Mouse (Mus musculus): ENCODE measurements around the gene 1700007K13Rik. TPM values are rescaled to one million over a fixed set of nuclear protein-coding genes. Genes with fewer than 3 reads are reported as not detected.
A peak's percentile ranks its signal among the peaks of the same experiment; 100 is the strongest.
"Not testable (repeated sequence)": the region's sequence is repeated elsewhere in the genome, so short reads cannot be mapped to it uniquely, and the experiment has no call there.

1700007K13Rik gene
- 0.42 and 0.99 TPM in 2 replicates for polyA plus RNA-seq (2014; fragmentation: Nextera tagmentation; extraction: Ambion mirVana)

GRCm38 (mm10) chr2:28465836-28466518 lies at the start of gene 1700007K13Rik:
TSS of gene 1700007K13Rik (minus strand) at chr2:28466332.
- WGBS = 4% methylated on average over 25 of the region's 25 CpGs
- H3K4me3 ChIP-seq (ENCODE audit: low read depth, low read length) = 0 out of 2 replicates have a peak within 1 kb of the TSS, but pooled peaks have one; percentile 6
- H3K27ac ChIP-seq (ENCODE audit: low read depth, low read length) = no peak within 1 kb of the TSS
- H3K4me1 ChIP-seq (ENCODE audit: control insufficient read depth, insufficient read depth, low read length) = peaks cover 7% of the 10 kb centered on the region; the same call in 1 of the 2 replicates
- H3K9me3 ChIP-seq (ENCODE audit: control insufficient read depth, low read length) = no peaks in the 10 kb centered on the region
- ATAC-seq (ENCODE audit: insufficient read depth, low FRiP score, low TSS enrichment) (peak; percentile 53; the same call in 1 of the 2 replicates), DNase-seq (ENCODE audit: low spot score) (peak; percentile 74)
- H3K36me3 ChIP-seq (ENCODE audit: control insufficient read depth, insufficient read depth, low read length) = peaks cover 10% of the 10 kb centered on the region
- H3K27me3 ChIP-seq (ENCODE audit: control insufficient read depth, insufficient read depth, low read length) = no peaks in the 10 kb centered on the region
- peak within 1 kb of the TSS; percentile 49 for H3K4me2 ChIP-seq (ENCODE audit: low read depth)
- peak within 1 kb of the TSS; percentile 47 for H3K9ac ChIP-seq (ENCODE audit: low read length)

DNA sequence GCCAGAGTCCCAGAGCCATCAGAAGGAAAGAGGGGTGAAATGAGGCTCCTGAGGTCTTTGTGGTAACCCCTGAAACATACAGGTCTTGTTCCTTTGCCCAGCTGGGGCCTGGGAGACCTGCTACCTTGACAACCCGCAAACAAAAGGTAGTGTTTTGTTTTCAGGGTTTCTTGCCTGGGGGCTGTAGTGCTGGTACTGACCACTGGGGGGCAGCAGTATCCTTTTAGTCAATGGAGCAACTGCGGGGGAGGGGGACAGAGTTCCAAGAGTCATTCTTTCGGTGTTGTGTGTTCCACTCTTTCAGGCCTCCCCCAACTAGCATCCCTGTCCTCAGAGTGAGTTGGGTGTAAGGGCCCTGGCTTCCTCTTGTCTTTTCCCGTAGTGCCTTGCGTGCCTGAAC lies 48.4 kb upstream of the 1700007K13Rik start:
- no peaks in the 10 kb centered on the region for H3K9me3 ChIP-seq (ENCODE audit: control insufficient read depth, low read length)
- H3K4me2 ChIP-seq (ENCODE audit: low read depth) = peak overlapping the region; percentile 94
- peak overlapping the region; percentile 95 for H3K9ac ChIP-seq (ENCODE audit: low read length)
- no peak for ATAC-seq (ENCODE audit: insufficient read depth, low FRiP score, low TSS enrichment)
- H3K27me3 ChIP-seq (ENCODE audit: control insufficient read depth, insufficient read depth, low read length) = no peaks in the 10 kb centered on the region
- no peaks in the 10 kb centered on the region for H3K36me3 ChIP-seq (ENCODE audit: control insufficient read depth, insufficient read depth, low read length)
- DNase-seq (ENCODE audit: low spot score) = peak; percentile 86
- no peak overlapping the region for H3K27ac ChIP-seq (ENCODE audit: low read depth, low read length)
- H3K4me3 ChIP-seq (ENCODE audit: low read depth, low read length) = peak overlapping the region; percentile 82
- peaks cover 12% of the 10 kb centered on the region for H3K4me1 ChIP-seq (ENCODE audit: control insufficient read depth, insufficient read depth, low read length)
- 15% methylated on average over 5 of the region's 5 CpGs for WGBS

DNA sequence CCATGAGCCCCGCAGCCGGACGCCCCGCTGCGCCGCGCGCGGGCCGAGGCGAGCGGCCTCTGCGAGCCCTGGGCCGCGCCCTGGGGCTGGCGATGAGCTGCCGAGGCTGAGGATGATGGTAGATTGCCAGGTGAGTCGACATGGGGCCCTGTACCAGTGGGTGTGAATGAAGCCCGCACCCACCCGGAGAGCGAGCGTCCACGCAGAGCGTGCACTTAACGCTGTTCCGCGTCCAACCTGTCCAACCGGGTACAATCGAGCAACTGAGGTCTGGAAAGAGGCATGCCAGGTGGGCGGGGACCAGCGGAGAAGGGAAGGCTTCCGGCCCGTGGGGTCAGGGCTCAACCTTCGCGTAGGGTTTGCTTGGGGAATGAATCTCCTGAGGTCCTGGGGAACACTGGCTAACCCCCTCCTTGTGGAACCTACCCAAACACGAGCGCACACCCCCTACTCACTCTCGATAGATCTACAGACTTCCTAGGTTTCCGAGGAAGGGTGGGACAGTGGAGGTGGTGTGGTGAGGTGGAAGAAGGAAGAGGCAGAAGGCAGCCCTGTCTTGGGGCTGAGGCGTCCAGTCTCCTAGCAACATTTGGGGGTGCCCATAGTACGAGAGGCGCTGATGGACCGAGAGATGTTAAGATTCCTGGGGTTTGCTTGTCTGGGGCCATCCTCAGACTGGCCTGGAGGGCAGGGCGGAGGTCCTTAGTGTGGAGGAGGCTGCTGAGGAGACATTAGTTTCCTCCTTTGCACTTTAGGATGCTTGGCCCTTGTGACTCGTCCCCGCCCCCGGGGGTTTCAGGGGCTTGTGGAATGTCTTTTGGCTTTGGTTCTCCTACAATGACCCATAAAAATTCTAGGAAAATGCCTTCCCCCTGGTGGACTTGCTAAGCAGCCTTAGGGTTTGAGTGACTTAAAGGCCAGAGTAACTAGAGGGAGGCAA lies 47.6 kb upstream of the 1700007K13Rik start:
- Histone ChIP-seq H3K4me2 (ENCODE audit: low read depth) (peak overlapping the region; percentile 94), H3K9ac (ENCODE audit: low read length) (peak overlapping the region; percentile 95), H3K9me3 (ENCODE audit: control insufficient read depth, low read length) (no peaks in the 10 kb centered on the region), H3K27me3 (ENCODE audit: control insufficient read depth, insufficient read depth, low read length) (no peaks in the 10 kb centered on the region), H3K4me1 (ENCODE audit: control insufficient read depth, insufficient read depth, low read length) (peaks cover 12% of the 10 kb centered on the region), H3K4me3 (ENCODE audit: low read depth, low read length) (peak overlapping the region; percentile 82), H3K36me3 (ENCODE audit: control insufficient read depth, insufficient read depth, low read length) (no peaks in the 10 kb centered on the region), H3K27ac (ENCODE audit: low read depth, low read length) (peak overlapping the region; percentile 75)
- WGBS = 5% methylated on average over 44 of the region's 47 CpGs
- peak; percentile 32 for ATAC-seq (ENCODE audit: insufficient read depth, low FRiP score, low TSS enrichment)
- peak; percentile 59 for DNase-seq (ENCODE audit: low spot score)

GRCm38 (mm10) chr2:28512798-28513401 lies 46.8 kb upstream of the 1700007K13Rik start, which contains the start of gene Ralgds:
TSS of gene Ralgds (plus strand) at chr2:28513125.
- peak; percentile 33; the same call in 1 of the 2 replicates for ATAC-seq (ENCODE audit: insufficient read depth, low FRiP score, low TSS enrichment)
- WGBS = 0% methylated on average over 19 of the region's 71 CpGs

DNA sequence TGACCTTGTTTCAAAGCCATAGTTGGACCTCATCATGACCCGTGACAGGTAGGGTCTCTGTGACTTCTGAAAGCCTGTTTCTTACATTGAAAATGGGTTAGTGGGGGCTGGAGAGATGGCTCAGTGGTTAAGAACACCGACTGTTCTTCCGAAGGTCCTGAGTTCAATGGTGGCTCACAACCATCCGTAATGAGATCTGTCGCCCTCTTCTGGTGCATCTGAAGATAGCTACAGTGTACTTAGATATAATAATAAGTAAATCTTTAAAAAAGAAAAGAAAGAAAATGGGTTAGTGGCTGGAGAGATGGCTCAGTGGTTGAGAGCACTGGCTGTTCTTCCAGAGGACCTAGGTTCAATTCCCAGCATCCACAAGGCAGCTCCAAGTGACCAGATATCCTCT lies 45.5 kb upstream of the 1700007K13Rik start:
- H3K4me3 ChIP-seq (ENCODE audit: low read depth, low read length); H3K9me3 ChIP-seq (ENCODE audit: control insufficient read depth, low read length); H3K4me2 ChIP-seq (ENCODE audit: low read depth); ATAC-seq (ENCODE audit: insufficient read depth, low FRiP score, low TSS enrichment); H3K27me3 ChIP-seq (ENCODE audit: control insufficient read depth, insufficient read depth, low read length); H3K27ac ChIP-seq (ENCODE audit: low read depth, low read length); H3K9ac ChIP-seq (ENCODE audit: low read length); H3K36me3 ChIP-seq (ENCODE audit: control insufficient read depth, insufficient read depth, low read length); DNase-seq (ENCODE audit: low spot score): not testable (repeated sequence)
- 51% methylated on average over 5 of the region's 5 CpGs for WGBS
- H3K4me1 ChIP-seq (ENCODE audit: control insufficient read depth, insufficient read depth, low read length) = peaks cover 12% of the 10 kb centered on the region

More at GRCm38 (mm10) chr2:28512798-28513401, 46.8 kb upstream of the 1700007K13Rik start, which contains the start of gene Ralgds:
- H3K4me3 ChIP-seq (ENCODE audit: low read depth, low read length) = peak within 1 kb of the TSS; percentile 82
- no peaks in the 10 kb centered on the region for H3K27me3 ChIP-seq (ENCODE audit: control insufficient read depth, insufficient read depth, low read length)
- peak within 1 kb of the TSS; percentile 75 for H3K27ac ChIP-seq (ENCODE audit: low read depth, low read length)
- peak; percentile 81 for DNase-seq (ENCODE audit: low spot score)
- H3K36me3 ChIP-seq (ENCODE audit: control insufficient read depth, insufficient read depth, low read length) = no peaks in the 10 kb centered on the region
- peak within 1 kb of the TSS; percentile 94 for H3K4me2 ChIP-seq (ENCODE audit: low read depth)
- H3K9ac ChIP-seq (ENCODE audit: low read length) = peak within 1 kb of the TSS; percentile 95
- H3K9me3 ChIP-seq (ENCODE audit: control insufficient read depth, low read length) = no peaks in the 10 kb centered on the region
- peaks cover 12% of the 10 kb centered on the region for H3K4me1 ChIP-seq (ENCODE audit: control insufficient read depth, insufficient read depth, low read length)

GRCm38 (mm10) chr2:28506291-28506690 lies 40.2 kb upstream of the 1700007K13Rik start:
- 80% methylated on average over 6 of the region's 6 CpGs for WGBS

DNA sequence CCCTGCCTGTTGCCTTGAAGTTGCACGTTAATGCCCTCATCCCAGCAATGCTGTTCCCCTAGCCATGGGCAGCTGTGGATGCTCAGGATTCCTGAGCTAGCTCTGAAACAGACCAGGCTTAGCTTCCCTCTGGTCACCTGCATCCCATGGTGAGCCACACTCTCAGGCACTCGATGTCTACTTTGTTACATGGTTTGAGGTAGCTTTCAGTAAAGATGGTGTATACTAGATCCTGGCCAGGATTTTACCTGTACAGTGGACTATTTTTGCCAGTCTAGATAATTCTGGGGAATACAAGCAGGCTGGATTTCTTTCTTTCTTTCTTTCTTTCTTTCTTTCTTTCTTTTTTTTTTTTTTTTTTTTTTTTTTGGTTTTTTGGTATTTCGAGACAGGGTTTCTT lies 39.7 kb upstream of the 1700007K13Rik start, which contains the start of gene Gm10134:
TSS of gene Gm10134 (plus strand) at position 301 of the 400 bp plus-strand sequence.
- H3K4me1 ChIP-seq (ENCODE audit: control insufficient read depth, insufficient read depth, low read length) = no peaks in the 10 kb centered on the region
- H3K4me2 ChIP-seq (ENCODE audit: low read depth) = no peak within 1 kb of the TSS
- WGBS = 84% methylated on average over 3 of the region's 3 CpGs
- no peaks in the 10 kb centered on the region for H3K27me3 ChIP-seq (ENCODE audit: control insufficient read depth, insufficient read depth, low read length)
- ATAC-seq (ENCODE audit: insufficient read depth, low FRiP score, low TSS enrichment) (no peak), DNase-seq (ENCODE audit: low spot score) (no peak)
- no peaks in the 10 kb centered on the region for H3K9me3 ChIP-seq (ENCODE audit: control insufficient read depth, low read length)
- H3K27ac ChIP-seq (ENCODE audit: low read depth, low read length) = no peak within 1 kb of the TSS
- no peaks in the 10 kb centered on the region for H3K36me3 ChIP-seq (ENCODE audit: control insufficient read depth, insufficient read depth, low read length)
- H3K4me3 ChIP-seq (ENCODE audit: low read depth, low read length) = no peak within 1 kb of the TSS
- no peak within 1 kb of the TSS for H3K9ac ChIP-seq (ENCODE audit: low read length)

More at GRCm38 (mm10) chr2:28506291-28506690, 40.2 kb upstream of the 1700007K13Rik start:
- ATAC-seq (ENCODE audit: insufficient read depth, low FRiP score, low TSS enrichment) (no peak), DNase-seq (ENCODE audit: low spot score) (no peak)
- H3K36me3 ChIP-seq (ENCODE audit: control insufficient read depth, insufficient read depth, low read length) = no peaks in the 10 kb centered on the region
- H3K9me3 ChIP-seq (ENCODE audit: control insufficient read depth, low read length) = no peaks in the 10 kb centered on the region
- H3K27ac ChIP-seq (ENCODE audit: low read depth, low read length) = no peak overlapping the region
- H3K4me3 ChIP-seq (ENCODE audit: low read depth, low read length) = no peak overlapping the region
- no peak overlapping the region for H3K4me2 ChIP-seq (ENCODE audit: low read depth)
- H3K27me3 ChIP-seq (ENCODE audit: control insufficient read depth, insufficient read depth, low read length) = no peaks in the 10 kb centered on the region
- no peaks in the 10 kb centered on the region for H3K4me1 ChIP-seq (ENCODE audit: control insufficient read depth, insufficient read depth, low read length)
- no peak overlapping the region for H3K9ac ChIP-seq (ENCODE audit: low read length)

GRCm38 (mm10) chr2:28504676-28505075 lies 38.5 kb upstream of the 1700007K13Rik start:
- no peaks in the 10 kb centered on the region for H3K4me1 ChIP-seq (ENCODE audit: control insufficient read depth, insufficient read depth, low read length)
- H3K4me2 ChIP-seq (ENCODE audit: low read depth) = no peak overlapping the region
- no peaks in the 10 kb centered on the region for H3K9me3 ChIP-seq (ENCODE audit: control insufficient read depth, low read length)
- no peaks in the 10 kb centered on the region for H3K27me3 ChIP-seq (ENCODE audit: control insufficient read depth, insufficient read depth, low read length)
- ATAC-seq (ENCODE audit: insufficient read depth, low FRiP score, low TSS enrichment) (no peak), DNase-seq (ENCODE audit: low spot score) (no peak)
- no peak overlapping the region for H3K4me3 ChIP-seq (ENCODE audit: low read depth, low read length)
- no peak overlapping the region for H3K27ac ChIP-seq (ENCODE audit: low read depth, low read length)
- H3K36me3 ChIP-seq (ENCODE audit: control insufficient read depth, insufficient read depth, low read length) = no peaks in the 10 kb centered on the region
- no peak overlapping the region for H3K9ac ChIP-seq (ENCODE audit: low read length)
- 89% methylated on average over 13 of the region's 13 CpGs for WGBS

Measured in neural tube, embryonic 11.5 days (tissue).